In the genomic region with DNA sequence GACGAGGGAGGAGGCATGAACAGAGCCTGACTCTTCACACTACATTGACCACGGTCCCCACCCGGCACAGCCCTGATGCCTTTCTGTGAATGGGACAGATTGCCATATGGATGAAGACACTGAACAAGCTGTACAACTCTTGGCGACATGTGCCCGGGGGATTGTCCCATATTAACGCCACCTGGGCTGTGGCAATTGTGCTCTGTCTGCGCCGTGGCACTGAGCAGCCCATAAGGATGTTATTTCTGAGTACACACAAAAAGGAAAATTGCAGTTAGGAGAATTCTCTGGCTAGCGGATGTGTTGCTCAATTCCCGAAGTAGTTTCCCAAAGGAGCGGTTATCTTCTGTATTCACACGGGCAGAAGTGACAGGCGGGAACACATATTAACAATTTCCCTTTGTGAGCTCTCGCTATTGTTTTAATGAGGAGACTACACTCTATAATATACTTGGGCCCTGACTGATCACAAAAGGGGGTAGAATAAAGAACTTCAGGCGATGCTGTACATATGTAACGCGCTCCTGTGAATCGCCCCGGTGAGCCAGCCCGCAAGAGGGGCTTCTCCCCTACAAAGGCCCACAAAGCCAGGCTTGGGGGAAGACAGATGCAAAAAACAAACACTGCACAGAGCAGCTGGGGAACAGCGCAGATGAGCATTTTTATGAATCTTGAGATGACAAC, we compare ENCODE assay signal across 8 mouse cellular contexts.
A peak's percentile ranks its signal among the peaks of the same experiment; 100 is the strongest.
DNase-seq lines count a peak whose midpoint lies in the region; ATAC-seq lines count a peak whose summit lies in the region.

No protein-coding gene starts in this region.

- peaks cover 10% of the 10 kb centered on the region; the same call in 1 of the 2 replicates for H3K4me1 ChIP-seq in kidney, embryonic 14.5 days (ENCODE audit: control insufficient read depth, insufficient read depth, low read length)
- H3K4me1 ChIP-seq in forebrain, embryonic 13.5 days, result peaks cover 27% of the 10 kb centered on the region
- peaks cover 34% of the 10 kb centered on the region for H3K4me1 ChIP-seq in midbrain, embryonic 12.5 days

- no peak overlapping the region for H3K4me2 ChIP-seq in kidney, embryonic 14.5 days (replicated peaks; ENCODE audit: low read depth, low read length)
- peak overlapping the region; percentile 43 for H3K4me2 ChIP-seq in forebrain, embryonic 13.5 days
- H3K4me2 ChIP-seq in midbrain, embryonic 12.5 days (replicated peaks), result peak overlapping the region; percentile 21; the same call in 1 of the 2 replicates

- DNase-seq in kidney, adult 9 months, result peak; percentile 8
- DNase-seq in cerebellum, adult 11 months, result peak; percentile 9
- no peak for DNase-seq in gastrocnemius, postnatal 14 days
- DNase-seq in left cerebral cortex, adult 11 months (ENCODE audit: low spot score), result no peak
- DNase-seq in kidney, adult 11 months, result no peak

- WGBS in kidney, embryonic 14.5 days, result 73% methylated on average over 21 of the region's 21 CpGs
- WGBS in forebrain, embryonic 13.5 days, result 25% methylated on average over 21 of the region's 21 CpGs
- WGBS in midbrain, embryonic 12.5 days, result 38% methylated on average over 21 of the region's 21 CpGs

- no peak overlapping the region for H3K9ac ChIP-seq in kidney, embryonic 14.5 days (ENCODE audit: low read depth, low read length)
- peak overlapping the region; percentile 46; the same call in 1 of the 2 replicates for H3K9ac ChIP-seq in forebrain, embryonic 13.5 days
- no peak overlapping the region for H3K9ac ChIP-seq in midbrain, embryonic 12.5 days (replicated peaks)

- H3K27ac ChIP-seq in kidney, embryonic 14.5 days (ENCODE audit: low read depth, low read length), result no peak overlapping the region
- peak overlapping the region; percentile 61 for H3K27ac ChIP-seq in forebrain, embryonic 13.5 days
- H3K27ac ChIP-seq in midbrain, embryonic 12.5 days (replicated peaks), result peak overlapping the region; percentile 69

- no peak for ATAC-seq in kidney, embryonic 14.5 days (ENCODE audit: low FRiP score, low TSS enrichment)
- ATAC-seq in forebrain, embryonic 13.5 days, result peak; percentile 50
- ATAC-seq in midbrain, embryonic 12.5 days (ENCODE audit: low FRiP score, low read depth), result peak; percentile 76

- no peaks in the 10 kb centered on the region for H3K27me3 ChIP-seq in kidney, embryonic 14.5 days (ENCODE audit: control insufficient read depth, insufficient read depth, low read length)
- 0 out of 2 replicates have a peak, but pooled peaks cover 3% of the 10 kb centered on the region for H3K27me3 ChIP-seq in forebrain, embryonic 13.5 days
- no peaks in the 10 kb centered on the region for H3K27me3 ChIP-seq in midbrain, embryonic 12.5 days

- intact Hi-C loops in gastrocnemius, postnatal 14 days (cut with DNase I; ENCODE audit: low total_unique reads), result no loop called here

- no peaks in the 10 kb centered on the region for H3K36me3 ChIP-seq in kidney, embryonic 14.5 days (ENCODE audit: control insufficient read depth, insufficient read depth, low read length)
- no peaks in the 10 kb centered on the region for H3K36me3 ChIP-seq in forebrain, embryonic 13.5 days (ENCODE audit: poor library complexity, severe bottlenecking)
- no peaks in the 10 kb centered on the region for H3K36me3 ChIP-seq in midbrain, embryonic 12.5 days

- no peak overlapping the region for H3K4me3 ChIP-seq in kidney, embryonic 14.5 days (ENCODE audit: low read length)
- no peak overlapping the region for H3K4me3 ChIP-seq in forebrain, embryonic 13.5 days
- H3K4me3 ChIP-seq in midbrain, embryonic 12.5 days, result no peak overlapping the region

- no peaks in the 10 kb centered on the region for H3K9me3 ChIP-seq in kidney, embryonic 14.5 days (ENCODE audit: control insufficient read depth, low read length)
- H3K9me3 ChIP-seq in forebrain, embryonic 13.5 days (replicated peaks), result no peaks in the 10 kb centered on the region
- no peaks in the 10 kb centered on the region for H3K9me3 ChIP-seq in midbrain, embryonic 12.5 days

Comparison
In these comparisons a context has a peak if more than half of its experiments do, and no peak if none do; other contexts are left out.
1. DNase-seq: peak in kidney, adult 9 months (single experiment) and cerebellum, adult 11 months (single experiment); none in gastrocnemius, postnatal 14 days (single experiment), left cerebral cortex, adult 11 months (single experiment) and kidney, adult 11 months (single experiment).